Mouse (Mus musculus): ENCODE measurements around the gene Ppt2.

- TF ChIP-seq CTCF (IDR thresholded peaks at IDR 0.05; ENCODE audit: control insufficient read depth, insufficient read depth, insufficient replicate concordance, low read depth, low read length) (no peak), POLR2A (IDR thresholded peaks at IDR 0.05; ENCODE audit: control insufficient read depth, low read depth, low read length) (no peak)
These were observed 29.8 kb upstream of the Ppt2 start for GRCm38 (mm10) chr17:34658145-34658544.

Measured in testis, adult 2 months (tissue).